Mouse (Mus musculus) heart, embryonic 11.5 days (tissue): ENCODE data around the gene Zfp61. TPM values are rescaled to one million over a fixed set of nuclear protein-coding genes. Genes with fewer than 3 reads are reported as not detected.

Source experiments
- ATAC-seq: fragments of 200-750 bp; cut with Nextera tagmentation; replicated peaks from 2 replicates; pipeline ENCODE4 v1.8.0; 2017; ENCODE audit warnings: moderate library complexity; ENCODE audit not compliant: insufficient number of reproducible peaks, low FRiP score, low TSS enrichment
- H3K27ac ChIP-seq: fragments of 300-500 bp; sonication (generic); 2 replicates; pipeline ENCODE4 v1.5.1; 2014; ENCODE audit warnings: mild to moderate bottlenecking, low read depth, low read length
- H3K27me3 ChIP-seq: fragments of 300-500 bp; sonication (generic); 2 replicates; pipeline ENCODE4 v1.6.1; 2014; ENCODE audit warnings: mild to moderate bottlenecking, low read length, mixed read lengths; ENCODE audit not compliant: control insufficient read depth, insufficient read depth
- H3K36me3 ChIP-seq: fragments of 300-500 bp; sonication (generic); 2 replicates; pipeline ENCODE4 v1.6.1; 2014; ENCODE audit warnings: mild to moderate bottlenecking, low read length, moderate library complexity, mixed read lengths; ENCODE audit not compliant: control insufficient read depth, insufficient read depth
- H3K4me1 ChIP-seq: fragments of 300-500 bp; sonication (generic); 2 replicates; pipeline ENCODE4 v1.6.1; 2014; ENCODE audit warnings: low read length; ENCODE audit not compliant: control insufficient read depth, insufficient read depth
- H3K4me2 ChIP-seq: fragments of 300-500 bp; sonication (generic); 2 replicates; pipeline ENCODE4 v1.6.1; 2014; ENCODE audit warnings: mild to moderate bottlenecking, moderate library complexity
- H3K4me3 ChIP-seq: fragments of 300-500 bp; sonication (generic); 2 replicates; pipeline ENCODE4 v1.5.1; 2014; ENCODE audit warnings: low read depth, low read length
- H3K9ac ChIP-seq: fragments of 300-500 bp; sonication (generic); 2 replicates; pipeline ENCODE4 v1.6.1; 2014; ENCODE audit warnings: mild to moderate bottlenecking, low read depth, low read length, moderate library complexity
- H3K9me3 ChIP-seq: fragments of 300-500 bp; sonication (generic); replicated peaks from 2 replicates; pipeline ENCODE4 v1.6.1; 2016; ENCODE audit warnings: low read length; ENCODE audit not compliant: control insufficient read depth
- WGBS: fragments of 180-500 bp; shearing (Covaris S2); extraction: QIAGEN DNeasy Blood & Tissue Kit; methylation state at CpG from one replicate; pipeline ENCODE4 v1.1.7; 2014; ENCODE audit not compliant: insufficient replicate concordance; 5-methylcytosine and 5-hydroxymethylcytosine counted together
- polyA plus RNA-seq: library from polyadenylated mRNA; unstranded; fragments of >200 nt; fragmentation: Nextera tagmentation; extraction: Ambion mirVana; gene quantifications from 2 replicates; pipeline ENCODE4 v1.2.1, GENCODE M21; 2014

Zfp61 gene
- polyA plus RNA-seq, 1 experiment from 2014 or later = 16.4 TPM

DNA sequence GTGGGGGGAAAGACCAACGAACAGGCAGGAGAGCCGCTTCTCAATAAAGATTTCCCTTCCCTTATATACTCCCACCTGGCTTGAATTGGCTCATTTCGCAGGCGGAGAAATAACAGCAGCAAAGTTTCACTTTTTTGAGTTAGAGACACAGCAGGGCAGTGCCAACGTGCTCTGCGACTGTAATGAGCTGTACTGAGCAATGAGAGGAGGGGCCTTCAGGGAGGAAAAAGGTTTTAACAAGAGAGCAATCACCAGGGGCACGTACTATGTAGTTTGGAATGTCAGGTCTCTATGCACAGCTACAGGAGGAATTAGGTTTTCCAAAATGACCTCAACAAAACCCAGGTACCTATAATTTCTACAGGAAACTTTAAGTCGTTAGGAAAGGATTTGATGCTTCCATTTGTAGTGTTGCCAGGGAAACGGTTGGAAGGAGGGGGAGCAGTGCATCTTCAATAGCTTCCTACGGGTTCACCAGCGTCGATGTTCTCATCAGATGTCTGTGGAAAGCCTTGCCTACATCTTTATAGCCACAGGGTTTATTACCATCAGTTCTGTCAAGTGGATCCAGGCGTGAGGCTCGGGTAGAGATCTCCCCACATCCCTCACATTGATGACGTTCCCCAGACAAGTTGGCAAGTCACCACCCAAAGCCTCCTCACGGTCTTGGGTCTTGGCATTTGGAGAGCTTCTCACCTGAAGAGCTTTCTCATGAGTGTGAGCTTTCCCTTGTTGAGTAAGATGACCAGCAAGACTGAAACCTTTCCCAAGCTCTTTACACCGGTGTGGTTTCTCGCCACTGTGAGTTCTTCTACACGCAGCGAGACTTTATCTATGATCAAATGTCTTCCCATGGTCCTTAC, 25.5 kb upstream of the Zfp61 start:
- peak overlapping the region; percentile 62 for H3K4me2 ChIP-seq
- peak overlapping the region; percentile 26 for H3K4me3 ChIP-seq
- H3K36me3 ChIP-seq = no peaks in the 10 kb centered on the region
- H3K9me3 ChIP-seq = peaks cover 6% of the 10 kb centered on the region; the same call in 1 of the 2 replicates
- H3K27ac ChIP-seq = no peak overlapping the region
- no peak for ATAC-seq
- H3K27me3 ChIP-seq = no peaks in the 10 kb centered on the region; the same call in 1 of the 2 replicates
- 49% methylated on average over 20 of the region's 20 CpGs for WGBS
- peak overlapping the region; percentile 56; the same call in 1 of the 2 replicates for H3K9ac ChIP-seq
- H3K4me1 ChIP-seq = no peaks in the 10 kb centered on the region

DNA sequence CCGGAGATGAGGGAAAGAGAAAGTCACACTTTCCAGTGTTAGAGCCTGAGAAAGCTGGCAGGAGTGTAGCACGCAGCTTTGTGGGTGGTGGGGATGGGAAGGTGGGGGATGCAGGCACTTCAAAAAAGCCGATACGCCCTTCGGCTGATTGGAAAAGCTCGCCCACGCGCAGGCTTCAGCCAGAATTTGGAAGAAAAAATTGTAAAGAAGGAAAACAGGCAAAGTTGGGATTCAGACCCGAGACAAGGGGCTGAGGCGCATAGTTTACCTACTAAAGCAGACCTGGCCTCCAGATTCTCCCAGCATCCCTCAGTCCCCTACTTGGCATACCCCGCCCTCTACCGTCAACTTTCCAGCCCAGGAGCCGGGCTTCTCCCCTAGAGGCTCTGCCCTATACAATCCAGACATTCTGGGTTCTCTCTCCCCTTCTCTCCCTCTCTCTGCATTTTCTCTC, 24.7 kb upstream of the Zfp61 start:
- Histone ChIP-seq H3K9ac (peak overlapping the region; percentile 56; the same call in 1 of the 2 replicates), H3K36me3 (no peaks in the 10 kb centered on the region), H3K27me3 (no peaks in the 10 kb centered on the region), H3K9me3 (peaks cover 6% of the 10 kb centered on the region; the same call in 1 of the 2 replicates), H3K27ac (no peak overlapping the region), H3K4me1 (no peaks in the 10 kb centered on the region), H3K4me2 (peak overlapping the region; percentile 62), H3K4me3 (peak overlapping the region; percentile 26)
- 5% methylated on average over 13 of the region's 13 CpGs for WGBS
- no peak for ATAC-seq

DNA sequence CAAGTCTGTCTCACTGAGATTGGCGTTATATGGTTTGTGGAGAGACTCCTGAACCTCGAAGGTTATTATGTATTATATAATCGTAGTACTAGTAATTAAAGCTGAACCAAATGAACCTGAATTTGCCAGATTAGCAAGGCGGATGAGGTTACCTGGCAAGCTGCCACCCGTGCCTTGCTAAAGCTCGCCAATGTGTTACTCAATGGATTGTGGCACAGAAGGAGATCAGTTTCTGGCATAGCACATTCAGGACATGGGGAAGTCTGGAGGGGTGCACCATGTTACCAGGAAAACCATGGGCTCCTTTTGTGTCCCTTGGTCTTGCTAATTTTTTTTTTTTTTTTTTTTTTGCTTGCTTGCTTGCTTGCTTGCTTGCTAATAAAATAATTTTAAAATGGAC, 24.2 kb upstream of the Zfp61 start:
- H3K4me2 ChIP-seq = peak overlapping the region; percentile 62
- ATAC-seq = no peak

DNA sequence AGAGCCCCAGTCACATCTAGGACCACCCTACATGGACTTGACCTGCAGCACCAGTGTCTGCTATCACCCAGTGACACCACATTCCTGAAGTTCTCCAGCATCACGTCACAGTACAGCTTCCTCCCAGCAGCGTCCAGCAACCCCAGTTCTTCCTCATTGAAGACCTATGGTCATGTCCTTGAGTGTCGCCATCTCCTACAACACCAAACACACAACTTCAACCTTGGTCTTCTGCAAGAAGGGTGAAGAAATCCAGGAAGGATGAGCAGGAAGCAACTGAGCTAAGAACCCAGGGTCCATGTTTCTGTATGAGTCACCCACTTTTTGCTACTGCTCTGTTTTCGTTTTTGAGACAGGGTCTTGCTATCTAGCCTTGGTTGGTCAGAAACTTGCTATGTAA, 21.6 kb upstream of the Zfp61 start:
- no peaks in the 10 kb centered on the region for H3K36me3 ChIP-seq
- H3K4me3 ChIP-seq = no peak overlapping the region
- WGBS = 66% methylated on average over 4 of the region's 4 CpGs
- no peak overlapping the region for H3K27ac ChIP-seq
- H3K9me3 ChIP-seq = peaks cover 6% of the 10 kb centered on the region; the same call in 1 of the 2 replicates
- H3K4me1 ChIP-seq = no peaks in the 10 kb centered on the region
- H3K9ac ChIP-seq = no peak overlapping the region
- no peaks in the 10 kb centered on the region; the same call in 1 of the 2 replicates for H3K27me3 ChIP-seq
- no peak for ATAC-seq
- no peak overlapping the region for H3K4me2 ChIP-seq

More for the DNA sequence above, 24.2 kb upstream of the Zfp61 start:
- Histone ChIP-seq H3K27ac (no peak overlapping the region), H3K36me3 (no peaks in the 10 kb centered on the region), H3K9ac (no peak overlapping the region), H3K27me3 (no peaks in the 10 kb centered on the region), H3K4me1 (no peaks in the 10 kb centered on the region), H3K9me3 (peaks cover 6% of the 10 kb centered on the region; the same call in 1 of the 2 replicates), H3K4me3 (no peak overlapping the region)
- 80% methylated on average over 6 of the region's 6 CpGs for WGBS

DNA sequence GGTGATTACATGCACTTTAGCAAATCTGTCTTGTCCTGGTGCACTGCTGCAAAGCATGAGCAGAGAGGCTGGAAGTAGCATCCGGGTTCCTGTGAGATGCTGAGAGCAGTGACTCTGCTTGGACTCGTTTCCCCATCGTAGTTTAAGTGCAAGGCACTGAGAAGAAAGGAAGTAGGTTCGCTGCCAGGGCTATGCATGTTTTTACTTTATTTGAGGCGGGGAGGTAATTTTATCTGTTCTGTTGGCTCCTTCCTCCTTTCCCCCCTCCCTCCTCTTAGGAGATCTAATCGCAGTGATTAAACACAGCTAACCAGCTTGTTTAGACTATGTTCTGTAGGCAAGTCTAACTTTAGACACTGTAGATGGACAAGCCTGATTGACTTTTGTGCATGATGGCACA, 17.9 kb upstream of the Zfp61 start:
- Histone ChIP-seq H3K4me3 (no peak overlapping the region), H3K4me2 (no peak overlapping the region), H3K9ac (no peak overlapping the region), H3K9me3 (peaks cover 1% of the 10 kb centered on the region; the same call in 1 of the 2 replicates), H3K4me1 (no peaks in the 10 kb centered on the region; the same call in 1 of the 2 replicates), H3K36me3 (no peaks in the 10 kb centered on the region), H3K27me3 (no peaks in the 10 kb centered on the region; the same call in 1 of the 2 replicates), H3K27ac (no peak overlapping the region)
- 66% methylated on average over 6 of the region's 6 CpGs for WGBS
- no peak for ATAC-seq

DNA sequence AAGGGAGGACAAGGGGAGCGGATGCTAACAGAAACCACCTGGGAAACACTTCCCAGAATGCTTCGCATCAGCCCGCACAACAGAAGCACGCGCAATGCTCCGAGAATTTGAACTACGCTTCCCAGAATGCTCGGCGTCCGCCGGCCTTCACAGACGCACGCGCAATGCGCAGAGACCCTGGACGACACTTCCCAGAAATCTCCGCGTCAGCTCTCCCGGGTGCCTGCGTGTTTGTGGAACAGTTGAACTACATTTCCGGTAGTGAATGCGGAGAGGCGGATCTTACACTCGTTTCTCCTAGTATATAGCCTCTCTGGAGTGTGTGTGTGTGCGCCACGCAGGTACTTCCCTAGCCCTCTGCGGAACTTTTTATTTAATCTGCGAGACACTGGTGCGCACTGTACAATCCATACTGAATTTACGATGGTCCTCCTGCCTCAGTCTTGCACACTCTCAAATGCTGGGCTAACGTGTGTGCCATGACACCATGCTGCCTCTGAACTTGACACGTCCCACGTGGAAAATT, 15.6 kb upstream of the Zfp61 start, which contains the start of gene Zfp94:
Zfp94 (minus strand) TSS at position 100 of the 526 bp plus-strand sequence.
- 1% methylated on average over 33 of the region's 33 CpGs for WGBS
- Histone ChIP-seq H3K4me3 (peak within 1 kb of the TSS; percentile 61), H3K4me2 (peak within 1 kb of the TSS; percentile 92), H3K4me1 (no peaks in the 10 kb centered on the region; the same call in 1 of the 2 replicates), H3K27me3 (no peaks in the 10 kb centered on the region; the same call in 1 of the 2 replicates), H3K9me3 (no peaks in the 10 kb centered on the region), H3K9ac (peak within 1 kb of the TSS; percentile 71), H3K27ac (peak within 1 kb of the TSS; percentile 65; the same call in 1 of the 2 replicates), H3K36me3 (0 out of 2 replicates have a peak, but pooled peaks cover under 1% of the 10 kb centered on the region)
- peak; percentile 94 for ATAC-seq

DNA sequence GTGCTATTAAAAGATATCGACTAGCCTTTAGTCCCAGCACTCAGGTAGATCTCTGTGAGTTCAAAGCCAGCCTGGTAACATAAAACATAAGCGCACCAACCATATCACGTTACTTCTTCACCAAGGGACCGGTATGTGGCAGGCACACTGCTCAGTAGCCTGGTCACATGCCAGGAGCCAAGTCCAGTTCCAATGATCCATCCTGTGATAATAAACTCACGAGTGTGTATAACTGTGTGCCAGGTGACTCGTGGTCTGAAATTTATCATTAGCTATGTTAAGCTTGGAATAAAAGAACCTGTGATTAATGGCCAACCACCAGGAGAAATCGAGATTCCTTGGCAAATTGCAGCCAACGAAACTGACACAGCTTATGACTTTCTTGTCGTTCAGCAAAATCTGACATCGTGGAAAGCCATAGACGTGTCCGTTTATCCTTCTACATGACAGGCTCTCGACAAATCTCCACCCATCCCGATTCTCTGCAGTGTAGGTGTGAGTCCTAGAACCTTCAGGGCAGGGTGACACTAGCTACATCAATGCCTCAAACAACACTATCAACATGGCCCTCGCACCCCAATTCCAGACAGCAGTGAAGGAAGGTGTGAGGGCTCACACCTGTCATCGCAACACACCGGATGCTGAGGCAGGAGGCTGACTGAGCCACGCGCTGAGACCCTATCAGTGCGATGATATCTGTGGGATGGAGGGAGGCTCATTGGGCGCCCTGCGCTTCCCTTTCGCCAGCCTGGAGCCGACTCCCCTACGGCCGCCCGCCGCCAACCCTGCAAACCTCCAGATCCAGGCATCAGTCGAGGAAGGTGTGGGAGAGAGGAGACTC, 14.9 kb upstream of the Zfp61 start:
- Histone ChIP-seq H3K27me3 (no peaks in the 10 kb centered on the region; the same call in 1 of the 2 replicates), H3K36me3 (0 out of 2 replicates have a peak, but pooled peaks cover 3% of the 10 kb centered on the region), H3K4me3 (peak overlapping the region; percentile 61), H3K27ac (no peak overlapping the region), H3K9me3 (no peaks in the 10 kb centered on the region), H3K4me1 (no peaks in the 10 kb centered on the region; the same call in 1 of the 2 replicates), H3K4me2 (peak overlapping the region; percentile 92), H3K9ac (peak overlapping the region; percentile 70)
- no peak for ATAC-seq
- 28% methylated on average over 29 of the region's 29 CpGs for WGBS
